In the genomic region with DNA sequence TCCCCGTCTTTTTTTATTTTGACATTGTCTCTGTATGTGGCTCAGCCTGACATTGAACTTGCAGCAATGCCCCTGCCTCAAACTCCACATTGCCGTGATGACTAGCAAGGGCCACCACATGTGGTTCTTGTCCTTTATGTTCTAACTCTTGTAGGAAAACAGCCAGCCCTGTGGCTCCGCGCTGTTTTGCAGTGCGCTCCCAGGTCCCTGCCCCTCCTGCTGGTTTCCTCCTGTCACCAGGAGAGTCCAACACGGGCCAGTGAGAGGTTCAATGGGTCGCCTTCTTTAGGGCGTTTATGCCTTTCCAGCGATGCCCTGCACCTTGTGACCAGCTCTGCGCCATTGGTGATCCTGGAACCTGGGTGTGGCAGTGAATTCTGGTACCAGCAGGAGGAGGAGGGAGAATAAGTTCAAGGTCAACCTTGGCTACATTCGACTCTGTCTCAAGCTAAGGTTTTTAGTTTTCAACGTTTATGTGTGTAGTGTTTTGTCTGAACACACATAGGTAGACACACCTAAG, we compare ENCODE assay signal across 1 mouse cellular context.
TF ChIP-seq lines count a peak whose summit lies in the region.

No protein-coding gene starts in this region.

TF ChIP-seq in MEL, 35 proteins besides CTCF, POLR2A, EP300 and RAD21 (continued from another document):
- TF ChIP-seq JUND (IDR thresholded peaks at IDR 0.05; ENCODE audit: low read depth, low read length): no peak
- no peak for TF ChIP-seq ZNF384 (IDR thresholded peaks at IDR 0.05; ENCODE audit: low read depth, low read length)
- no peak for TF ChIP-seq ELF1 (IDR thresholded peaks at IDR 0.05; ENCODE audit: low read depth, low read length)
- TF ChIP-seq ETS1 (IDR thresholded peaks at IDR 0.05; ENCODE audit: low read depth, low read length): no peak
- TF ChIP-seq GABPA (IDR thresholded peaks at IDR 0.05; ENCODE audit: low read depth, low read length): no peak
- TF ChIP-seq TCF12 (IDR thresholded peaks at IDR 0.05; ENCODE audit: low read depth, low read length): no peak
- TF ChIP-seq CHD2 (IDR thresholded peaks at IDR 0.05; ENCODE audit: low read length): no peak
- no peak for TF ChIP-seq TAL1 (IDR thresholded peaks at IDR 0.05; ENCODE audit: low read length)
- no peak for TF ChIP-seq BHLHE40 (IDR thresholded peaks at IDR 0.05; ENCODE audit: borderline replicate concordance, low read depth, low read length)
- TF ChIP-seq E2F4 (IDR thresholded peaks at IDR 0.05; ENCODE audit: borderline replicate concordance, low read depth, low read length): no peak
- no peak for TF ChIP-seq ZC3H11A (IDR thresholded peaks at IDR 0.05; ENCODE audit: low read depth, low read length)
- TF ChIP-seq MAFK (IDR thresholded peaks at IDR 0.05; ENCODE audit: borderline replicate concordance, low read depth, low read length): no peak
- TF ChIP-seq MYB (IDR thresholded peaks at IDR 0.05; ENCODE audit: low read depth, low read length): no peak
